Mouse (Mus musculus): Measurements from ENCODE around the gene Exo5.

GRCm38 (mm10) chr4:120925386-120925785 lies 569 bp upstream of the Exo5 start:
- TF ChIP-seq CTCF (IDR thresholded peaks at IDR 0.05; ENCODE audit: low read depth, low read length) (peak; percentile 27; the same call in 1 of the 2 replicates), POLR2A (IDR thresholded peaks at IDR 0.05; ENCODE audit: extremely low read depth, insufficient read depth, low read length) (no peak)
